Mouse (Mus musculus) ES-E14 (cell line): Measurements from ENCODE around the gene Cfap69. TPM values are rescaled to one million over a fixed set of nuclear protein-coding genes. Genes with fewer than 3 reads are reported as not detected.
A peak's percentile ranks its signal among the peaks of the same experiment; 100 is the strongest.

Experiments used
- DNase-seq: peaks from one replicate; pipeline ENCODE4 v3.0.0-alpha.2; 2013; ENCODE audit warnings: low read depth, low spot score
- H3K27ac ChIP-seq: 2 replicates; pipeline ENCODE4 v1.5.1; 2012; ENCODE audit warnings: low read depth, mild to moderate bottlenecking, low read length, moderate library complexity, mixed read lengths; ENCODE audit not compliant: poor library complexity, insufficient read depth, severe bottlenecking
- H3K36me3 ChIP-seq: 2 replicates; pipeline ENCODE4 v1.6.1; 2012; ENCODE audit warnings: mild to moderate bottlenecking, low read length, moderate library complexity, mixed read lengths; ENCODE audit not compliant: control insufficient read depth, poor library complexity, insufficient read depth, severe bottlenecking
- H3K4me1 ChIP-seq, 2 experiments: fragments of 150-350 bp in 1 of 2; sonication (generic) in 1 of 2; 2 replicates each; pipeline ENCODE4 v1.6.1; 2012; ENCODE audit warnings: low read length in 2 of 2, mild to moderate bottlenecking in 1 of 2, mixed read lengths in 1 of 2; ENCODE audit not compliant: control insufficient read depth in 2 of 2, insufficient read depth in 2 of 2, poor library complexity in 1 of 2
- H3K4me3 ChIP-seq, 2 experiments: fragments of 150-350 bp in 1 of 2; sonication (generic) in 1 of 2; 2 replicates each; pipeline ENCODE4 v1.5.1; 2012; ENCODE audit warnings: low read length in 2 of 2, low read depth in 1 of 2, mild to moderate bottlenecking in 1 of 2, mixed read lengths in 1 of 2; ENCODE audit not compliant: insufficient read depth in 1 of 2, poor library complexity in 1 of 2, severe bottlenecking in 1 of 2
- H3K9ac ChIP-seq: 2 replicates; pipeline ENCODE4 v1.6.1; 2012; ENCODE audit warnings: low read depth, mild to moderate bottlenecking, low read length, mixed read lengths; ENCODE audit not compliant: poor library complexity, insufficient read depth, severe bottlenecking
- H3K9me3 ChIP-seq: fragments of 150-350 bp; sonication (generic); 2 replicates; pipeline ENCODE4 v1.6.1; 2012; ENCODE audit warnings: low read depth, mild to moderate bottlenecking, low read length; ENCODE audit not compliant: control insufficient read depth, insufficient read depth
- CHD2 ChIP-seq: IDR thresholded peaks from 2 replicates; pipeline ENCODE4 v1.6.1; 2014; ENCODE audit warnings: mild to moderate bottlenecking, low read depth, low read length, inconsistent platforms
- HCFC1 ChIP-seq: IDR thresholded peaks from 2 replicates; pipeline ENCODE4 v1.6.1; 2012; ENCODE audit warnings: low read length, inconsistent platforms, borderline replicate concordance; ENCODE audit not compliant: insufficient read depth
- MAFK ChIP-seq: IDR thresholded peaks from 2 replicates; pipeline ENCODE4 v1.6.1; 2014; ENCODE audit warnings: mild to moderate bottlenecking, low read depth, low read length, inconsistent platforms; ENCODE audit not compliant: insufficient read depth
- ZC3H11A ChIP-seq: IDR thresholded peaks from 2 replicates; pipeline ENCODE4 v1.6.1; 2012; ENCODE audit warnings: low read depth, mild to moderate bottlenecking, inconsistent platforms, low read length, borderline replicate concordance
- ZNF384 ChIP-seq: IDR thresholded peaks from 2 replicates; pipeline ENCODE4 v1.6.1; 2012; ENCODE audit warnings: low read depth, low read length, inconsistent platforms
- in situ Hi-C, 2 experiments: fragments of 600-800 bp; cut with MboI; formaldehyde crosslinking; loops; one replicate each; pipeline ENCODE4 v1.15.1; 2025; ENCODE audit warnings: low sequenced_read_pairs in 2 of 2, inconsistent platforms in 1 of 2; ENCODE audit not compliant: unreplicated experiment in 2 of 2
- total RNA-seq: library from RNA; depleted of rRNA; stranded (reverse); fragments of 300-350 nt; gene quantifications from 2 replicates; pipeline ENCODE4 v1.2.3, GENCODE M21; 2012

Gene Cfap69
- total RNA-seq, 1 experiment = 4.6 TPM

DNA sequence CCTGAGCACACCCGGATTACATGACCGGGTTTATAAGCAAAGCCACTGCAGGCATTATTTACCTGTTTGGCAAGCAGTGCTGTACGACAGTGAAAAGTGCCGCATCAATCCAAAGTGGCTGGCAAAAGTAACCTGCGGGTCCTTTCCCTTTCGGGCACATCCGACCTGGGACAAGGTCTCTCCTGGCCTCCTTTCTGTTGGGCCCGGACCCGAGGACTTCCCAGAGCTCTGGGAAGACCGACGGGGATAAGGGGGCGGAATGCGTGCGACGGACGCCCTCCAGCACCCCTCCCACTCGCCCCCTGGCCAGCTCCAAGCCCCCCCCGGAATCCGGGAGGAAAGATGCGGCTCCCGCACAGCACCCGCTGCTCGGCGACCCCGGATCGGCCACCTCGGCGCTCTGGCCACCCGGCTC is 29.5 kb upstream of the Cfap69 start:
- no peak for DNase-seq
- Histone ChIP-seq H3K4me3 (peak overlapping the region; percentile 80 to 96), H3K4me1 (peaks cover 6 to 8% of the 10 kb centered on the region in 2 experiments; a peak in 3 of 4 replicates), H3K36me3 (no peaks in the 10 kb centered on the region), H3K9ac (peak overlapping the region; percentile 90), H3K9me3 (no peaks in the 10 kb centered on the region), H3K27ac (peak overlapping the region; percentile 32)
- TF ChIP-seq MAFK (no peak), CHD2 (no peak), ZNF384 (no peak), HCFC1 (no peak), ZC3H11A (no peak)
- in situ Hi-C loops = no loop called here

DNA sequence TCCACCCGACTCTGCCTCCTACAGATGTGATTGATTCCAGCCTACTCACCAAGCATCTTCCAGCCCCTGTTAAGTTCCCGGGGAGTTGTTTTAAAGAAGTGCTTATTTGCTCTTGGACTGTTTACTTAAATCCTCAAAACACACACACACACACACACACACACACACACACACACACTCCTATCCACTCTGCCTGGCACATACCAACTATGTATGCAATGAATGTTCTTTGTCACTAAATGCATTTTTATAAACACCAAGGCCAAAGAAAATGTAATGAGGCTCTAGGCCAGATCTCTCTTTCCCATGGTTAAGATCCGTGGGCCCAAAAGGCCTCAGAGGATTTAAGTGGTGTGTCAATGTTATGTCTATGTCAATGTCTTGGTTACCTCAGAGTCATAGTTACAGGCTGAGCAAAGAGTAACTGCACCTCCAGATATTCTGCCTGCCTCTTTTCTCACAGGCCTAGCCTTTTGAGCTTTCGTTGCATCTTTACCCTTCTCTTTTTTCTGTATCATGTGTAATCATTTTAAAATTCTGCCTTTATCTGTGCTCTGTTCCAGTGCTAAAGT is 28.2 kb upstream of the Cfap69 start:
- TF ChIP-seq CHD2 (no peak), ZC3H11A (no peak), ZNF384 (no peak), HCFC1 (no peak), MAFK (no peak)
- in situ Hi-C loops = no loop called here
- H3K4me1 ChIP-seq = peaks cover 7 to 15% of the 10 kb centered on the region in 2 experiments; a peak in 3 of 4 replicates

GRCm38 (mm10) chr5:5688945-5689540 is 25.0 kb upstream of the Cfap69 start:
- H3K4me1 ChIP-seq = peaks cover 8 to 18% of the 10 kb centered on the region in 2 experiments; a peak in 3 of 4 replicates
- in situ Hi-C loops = no loop called here
- H3K9me3 ChIP-seq = no peaks in the 10 kb centered on the region
- no peak for TF ChIP-seq MAFK
- TF ChIP-seq HCFC1 = no peak
- TF ChIP-seq ZC3H11A = no peak
- TF ChIP-seq ZNF384 = no peak
- no peak for TF ChIP-seq CHD2
- H3K9ac ChIP-seq = no peak overlapping the region
- H3K36me3 ChIP-seq = no peaks in the 10 kb centered on the region
- no peak overlapping the region for H3K27ac ChIP-seq
- no peak overlapping the region for H3K4me3 ChIP-seq
- no peak for DNase-seq

More for the DNA sequence above, 28.2 kb upstream of the Cfap69 start:
- Histone ChIP-seq H3K36me3 (no peaks in the 10 kb centered on the region), H3K27ac (no peak overlapping the region), H3K4me3 (no peak overlapping the region), H3K9ac (no peak overlapping the region), H3K9me3 (no peaks in the 10 kb centered on the region)
- no peak for DNase-seq

DNA sequence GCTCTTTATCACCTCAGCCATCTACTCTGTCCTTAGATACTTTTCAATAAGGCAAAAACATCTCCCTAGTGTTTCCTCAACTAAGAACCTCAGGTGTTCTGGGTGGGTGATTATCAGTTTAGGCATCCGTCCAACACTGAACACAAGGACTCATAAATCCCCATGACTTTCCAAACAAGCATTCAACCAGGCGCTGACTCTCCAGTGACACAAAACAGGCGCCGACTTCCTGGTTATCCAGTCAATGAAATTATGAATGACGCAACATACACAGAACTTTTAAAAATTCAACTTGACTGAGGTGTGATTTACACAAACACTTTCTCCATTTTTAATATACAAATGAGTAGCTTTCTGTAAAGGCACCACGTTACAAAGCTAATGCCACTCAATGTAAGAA is 24.2 kb upstream of the Cfap69 start:
- Histone ChIP-seq H3K9me3 (no peaks in the 10 kb centered on the region), H3K4me3 (no peak overlapping the region), H3K27ac (peak overlapping the region; percentile 19; the same call in 1 of the 2 replicates), H3K36me3 (no peaks in the 10 kb centered on the region), H3K9ac (no peak overlapping the region), H3K4me1 (peaks cover 7 to 18% of the 10 kb centered on the region in 2 experiments; a peak in 3 of 4 replicates)
- DNase-seq = no peak
- no peak for TF ChIP-seq ZNF384
- TF ChIP-seq CHD2 = no peak
- no peak for TF ChIP-seq ZC3H11A
- TF ChIP-seq MAFK = no peak
- TF ChIP-seq HCFC1 = no peak
- in situ Hi-C loops = no loop called here
